Mouse (Mus musculus): ENCODE measurements around the gene Vwce. TPM values are rescaled to one million over a fixed set of nuclear protein-coding genes. Genes with fewer than 3 reads are reported as not detected.

The Vwce gene
- total RNA-seq, 2 experiments from 2014 or later = 0.43 to 0.65 TPM

DNA sequence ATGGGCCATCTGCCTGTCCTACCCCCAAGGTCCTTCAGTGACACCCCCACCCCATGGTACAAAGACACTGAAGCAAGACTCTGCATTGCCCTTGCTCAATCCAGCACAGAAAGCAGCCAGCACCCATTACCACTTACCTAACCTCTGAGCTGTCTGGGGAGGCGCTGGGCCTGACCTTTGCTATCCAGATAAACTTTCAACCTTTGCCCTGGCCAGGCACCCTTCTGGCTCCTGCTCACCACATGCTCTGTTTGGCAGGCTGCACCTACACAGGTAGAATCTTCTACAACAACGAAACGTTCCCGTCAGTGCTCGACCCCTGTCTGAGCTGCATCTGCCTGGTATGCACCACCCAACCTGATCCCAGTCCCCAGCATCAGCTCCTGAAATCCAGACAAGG lies 23.7 kb downstream of the Vwce start:
- H3K27ac ChIP-seq = no peak overlapping the region

GRCm38 (mm10) chr19:10658406-10658805 lies 24.4 kb downstream of the Vwce start:
- TF ChIP-seq CTCF (IDR thresholded peaks at IDR 0.05) = no peak
- intact Hi-C loops (cut with DNase I) = no loop called here
- H3K4me3 ChIP-seq = no peak overlapping the region
- H3K27ac ChIP-seq = no peak overlapping the region
- no peak for DNase-seq (ENCODE audit: extremely low spot score in 1 of 2, low spot score in 2 of 2)

More for the DNA sequence above, 23.7 kb downstream of the Vwce start:
- TF ChIP-seq CTCF (IDR thresholded peaks at IDR 0.05) = no peak
- intact Hi-C loops (cut with DNase I) = no loop called here
- H3K4me3 ChIP-seq = no peak overlapping the region
- DNase-seq (ENCODE audit: extremely low spot score in 1 of 2, low spot score in 2 of 2) = no peak

- intact Hi-C loops (cut with DNase I) = no loop called here
- TF ChIP-seq CTCF (IDR thresholded peaks at IDR 0.05) = no peak
- no peak for DNase-seq (ENCODE audit: extremely low spot score in 1 of 2, low spot score in 2 of 2)
- no peak overlapping the region for H3K4me3 ChIP-seq
- no peak overlapping the region for H3K27ac ChIP-seq
Measured at GRCm38 (mm10) chr19:10661373-10661772, 27.4 kb downstream of the Vwce start.

DNA sequence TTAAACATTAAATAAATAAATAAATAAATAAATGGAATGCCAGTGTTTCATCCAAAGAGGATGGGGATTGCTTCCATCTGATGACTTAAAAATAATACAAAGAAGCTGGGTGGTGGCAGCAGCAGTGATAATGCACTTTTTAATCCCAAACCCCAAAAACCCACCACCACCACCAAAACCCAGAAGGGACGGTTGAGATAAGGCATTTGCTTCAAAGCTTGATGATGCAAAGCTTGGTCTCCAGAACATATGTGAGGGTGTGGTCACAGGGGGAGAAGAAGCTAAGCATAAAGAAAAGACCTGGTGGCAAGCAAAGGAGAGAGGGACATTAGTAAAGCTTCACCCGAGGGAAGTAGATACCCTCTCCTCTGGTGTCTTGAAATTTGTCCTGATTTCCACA lies 27.9 kb downstream of the Vwce start:
- intact Hi-C loops (cut with DNase I) = no loop called here
- Histone ChIP-seq H3K4me3 (no peak overlapping the region), H3K27ac (no peak overlapping the region)
- no peak for TF ChIP-seq CTCF (IDR thresholded peaks at IDR 0.05)
- DNase-seq (ENCODE audit: extremely low spot score in 1 of 2, low spot score in 2 of 2) = no peak

DNA sequence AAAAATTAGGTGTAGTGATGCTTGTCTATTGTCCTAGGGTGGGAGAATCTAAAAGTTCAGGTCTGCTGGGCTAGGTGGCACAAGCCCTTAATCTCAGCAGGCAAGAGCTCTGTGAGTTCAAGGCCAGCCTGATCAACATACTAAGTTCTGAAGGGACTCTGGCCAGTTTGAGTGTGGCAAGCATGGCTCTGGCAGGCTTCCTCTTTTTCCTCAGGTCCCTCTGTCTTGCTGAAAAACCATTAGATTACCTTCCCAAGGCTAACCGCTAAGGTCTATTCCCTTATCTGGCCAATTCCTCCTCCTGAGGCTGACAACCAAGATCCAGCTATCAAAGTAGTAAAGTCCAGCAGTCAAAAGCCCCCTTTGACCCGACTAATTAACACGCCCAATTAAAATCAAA lies 28.7 kb downstream of the Vwce start:
- Histone ChIP-seq H3K27ac (no peak overlapping the region), H3K4me3 (no peak overlapping the region)
- intact Hi-C loops (cut with DNase I) = no loop called here
- no peak for TF ChIP-seq CTCF (IDR thresholded peaks at IDR 0.05)
- no peak for DNase-seq (ENCODE audit: extremely low spot score in 1 of 2, low spot score in 2 of 2)

GRCm38 (mm10) chr19:10665093-10665492 lies 31.1 kb downstream of the Vwce start:
- intact Hi-C loops (cut with DNase I) = no loop called here

GRCm38 (mm10) chr19:10665499-10665898 lies 31.5 kb downstream of the Vwce start:
- H3K4me3 ChIP-seq = no peak overlapping the region
- TF ChIP-seq CTCF (IDR thresholded peaks at IDR 0.05) = peak; percentile 92
- no peak overlapping the region for H3K27ac ChIP-seq
- intact Hi-C loops (cut with DNase I) = no loop called here
- DNase-seq (ENCODE audit: extremely low spot score in 1 of 2, low spot score in 2 of 2) = peak; percentile 50 to 69

More at GRCm38 (mm10) chr19:10665093-10665492, 31.1 kb downstream of the Vwce start:
- Histone ChIP-seq H3K27ac (no peak overlapping the region), H3K4me3 (no peak overlapping the region)
- DNase-seq (ENCODE audit: extremely low spot score in 1 of 2, low spot score in 2 of 2) = no peak
- no peak for TF ChIP-seq CTCF (IDR thresholded peaks at IDR 0.05)

DNA sequence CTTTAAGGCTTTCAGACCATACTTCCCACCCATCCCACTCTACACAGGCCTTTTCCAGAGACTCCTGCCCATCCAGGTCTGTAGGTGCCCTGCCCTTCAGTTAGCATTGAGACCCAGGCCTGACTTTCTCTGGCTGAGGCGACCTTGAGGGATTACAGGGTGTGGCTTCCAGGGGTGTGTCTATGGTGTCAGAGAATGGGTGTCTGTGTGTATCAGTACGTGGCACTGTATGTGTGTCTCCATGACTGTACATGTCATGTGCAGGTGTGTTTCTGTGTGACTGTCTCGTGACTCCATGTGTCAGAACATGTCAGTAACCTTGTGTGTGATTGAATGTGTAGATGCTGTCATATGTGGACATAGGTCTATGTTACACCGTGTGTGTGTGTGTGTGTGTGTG lies 37.3 kb downstream of the Vwce start:
- no peak for TF ChIP-seq CTCF (IDR thresholded peaks at IDR 0.05)
- Histone ChIP-seq H3K4me3 (no peak overlapping the region), H3K27ac (no peak overlapping the region)
- DNase-seq (ENCODE audit: extremely low spot score in 1 of 2, low spot score in 2 of 2) = no peak
- intact Hi-C loops (cut with DNase I) = no loop called here

- TF ChIP-seq CTCF (IDR thresholded peaks at IDR 0.05) = no peak
- intact Hi-C loops (cut with DNase I) = no loop called here
- H3K4me3 ChIP-seq = no peak overlapping the region
- no peak for DNase-seq (ENCODE audit: extremely low spot score in 1 of 2, low spot score in 2 of 2)
- no peak overlapping the region for H3K27ac ChIP-seq
Measured at GRCm38 (mm10) chr19:10671854-10672417, 37.9 kb downstream of the Vwce start.

- intact Hi-C loops (cut with DNase I) = no loop called here
- no peak for DNase-seq (ENCODE audit: extremely low spot score in 1 of 2, low spot score in 2 of 2)
- Histone ChIP-seq H3K27ac (no peak overlapping the region), H3K4me3 (no peak overlapping the region)
- TF ChIP-seq CTCF (IDR thresholded peaks at IDR 0.05) = no peak
Measured at GRCm38 (mm10) chr19:10673275-10673674, 39.3 kb downstream of the Vwce start.

- Histone ChIP-seq H3K27ac (no peak overlapping the region), H3K4me3 (no peak overlapping the region)
- no peak for TF ChIP-seq CTCF (IDR thresholded peaks at IDR 0.05)
- no peak for DNase-seq (ENCODE audit: extremely low spot score in 1 of 2, low spot score in 2 of 2)
- intact Hi-C loops (cut with DNase I) = no loop called here
Measured at GRCm38 (mm10) chr19:10676656-10677055, 42.6 kb downstream of the Vwce start.

GRCm38 (mm10) chr19:10677915-10678771 lies 44.1 kb downstream of the Vwce start, which contains the start of gene Pga5:
Gene Pga5, minus strand, starts transcription at chr19:10678071.
- Histone ChIP-seq H3K27ac (no peak within 1 kb of the TSS), H3K4me3 (no peak within 1 kb of the TSS)
- peak; percentile 80 to 81 for DNase-seq (ENCODE audit: extremely low spot score in 1 of 2, low spot score in 2 of 2)
- intact Hi-C loops (cut with DNase I) = loop anchor here (1.0 kb wide), 1 partner anchor 31 kb away; no protein-coding TSS in a partner anchor
- TF ChIP-seq CTCF (IDR thresholded peaks at IDR 0.05) = peak; percentile 92

All from left cerebral cortex, adult 2 months (tissue).